Mouse (Mus musculus) olfactory bulb, adult 2 months (tissue): ENCODE data around the gene Pdap1. TPM values are rescaled to one million over a fixed set of nuclear protein-coding genes. Genes with fewer than 3 reads are reported as not detected.
A peak's percentile ranks its signal among the peaks of the same experiment; 100 is the strongest.

Experiments
- H3K27ac ChIP-seq: fragments of 200-500 bp; 2 replicates; pipeline ENCODE4 v1.5.1; 2012; ENCODE audit warnings: low read depth, low read length; ENCODE audit not compliant: insufficient read depth
- H3K4me1 ChIP-seq: fragments of 200-500 bp; 2 replicates; pipeline ENCODE4 v1.6.1; 2012; ENCODE audit warnings: low read length; ENCODE audit not compliant: control insufficient read depth, insufficient read depth
- H3K4me3 ChIP-seq: fragments of 200-500 bp; 2 replicates; pipeline ENCODE4 v1.5.1; 2012; ENCODE audit warnings: mild to moderate bottlenecking, low read depth, low read length, moderate library complexity; ENCODE audit not compliant: insufficient read depth
- CTCF ChIP-seq: fragments of 200-500 bp; IDR thresholded peaks from 2 replicates; pipeline ENCODE4 v1.5.1; 2012; ENCODE audit warnings: low read depth, mild to moderate bottlenecking, low read length, moderate library complexity; ENCODE audit not compliant: insufficient read depth
- POLR2A ChIP-seq: fragments of 200-500 bp; IDR thresholded peaks from 2 replicates; pipeline ENCODE4 v1.6.1; 2012; ENCODE audit warnings: mild to moderate bottlenecking, low read depth, low read length, moderate library complexity; ENCODE audit not compliant: insufficient read depth
- WGBS: fragments of 180-500 bp; shearing (Covaris S2); methylation state at CpG from one replicate; pipeline ENCODE4 v1.1.7; 2018; 5-methylcytosine and 5-hydroxymethylcytosine counted together
- polyA plus RNA-seq: library from polyadenylated mRNA; stranded (reverse); fragments of >200 nt; gene quantifications from 2 replicates; pipeline ENCODE4 v1.2.4, GENCODE M21; 2012; ENCODE audit warnings: low replicate concordance; ENCODE audit not compliant: missing spikeins, insufficient read depth, insufficient read length

The Pdap1 gene
- not detected in 2 replicates for polyA plus RNA-seq

DNA sequence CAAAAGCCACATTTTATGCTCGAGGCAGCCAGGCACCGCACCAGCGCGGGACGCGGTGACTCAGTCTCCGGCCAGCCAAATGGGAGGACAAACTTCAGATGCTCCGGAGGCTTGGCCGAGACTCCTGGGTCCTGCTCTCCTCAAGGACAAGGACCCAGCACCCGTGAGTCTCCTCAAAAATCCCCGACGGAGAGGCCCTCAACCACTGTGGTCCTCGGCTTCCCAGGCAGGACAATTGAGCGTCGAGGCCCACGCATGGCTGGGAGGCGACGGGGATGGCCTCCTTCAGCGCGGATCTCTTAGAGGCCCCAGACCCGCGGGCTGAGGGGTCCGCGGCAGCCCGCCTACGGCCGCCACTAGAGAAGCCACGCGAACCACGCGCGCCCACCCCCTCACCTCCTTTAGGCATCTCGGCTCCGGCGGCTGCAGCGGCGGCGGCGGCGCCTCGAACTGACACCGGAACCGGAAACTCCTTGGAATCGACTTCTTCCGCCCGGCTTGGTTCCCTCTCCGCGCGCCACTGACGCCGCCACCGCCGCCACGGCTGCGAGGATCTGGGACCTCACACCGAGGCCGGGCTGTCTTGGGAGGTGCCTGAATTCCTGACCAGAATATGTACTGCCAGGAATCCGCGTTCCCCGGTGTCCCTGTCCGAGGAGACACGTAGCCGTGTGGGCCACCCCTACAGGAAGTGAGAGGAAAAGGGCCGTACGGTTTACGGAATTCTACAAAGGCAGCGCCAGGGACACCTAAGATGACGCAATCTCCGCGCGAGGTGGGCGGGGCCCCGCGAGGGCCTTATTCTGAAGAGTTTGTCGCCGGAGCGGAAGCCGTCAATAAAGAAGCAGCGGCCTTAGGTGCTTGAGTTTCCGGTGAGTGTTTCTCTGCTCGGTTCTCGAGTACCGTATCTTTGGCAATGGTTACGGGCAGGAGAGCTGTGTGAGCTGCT lies at the start of gene Pdap1, which contains the start of gene Bud31:
Pdap1 (minus strand) TSS at position 668 of the 949 bp plus-strand sequence.
Bud31 (plus strand) TSS at position 792 of the 949 bp plus-strand sequence.
- H3K27ac ChIP-seq: peak within 1 kb of the TSS; percentile 100
- under 1% methylated on average over 84 of the region's 84 CpGs for WGBS
- peak within 1 kb of the TSS; percentile 80 for H3K4me3 ChIP-seq
- peaks cover 4% of the 10 kb centered on the region for H3K4me1 ChIP-seq
- no peak for TF ChIP-seq CTCF
- TF ChIP-seq POLR2A: peak; percentile 27

DNA sequence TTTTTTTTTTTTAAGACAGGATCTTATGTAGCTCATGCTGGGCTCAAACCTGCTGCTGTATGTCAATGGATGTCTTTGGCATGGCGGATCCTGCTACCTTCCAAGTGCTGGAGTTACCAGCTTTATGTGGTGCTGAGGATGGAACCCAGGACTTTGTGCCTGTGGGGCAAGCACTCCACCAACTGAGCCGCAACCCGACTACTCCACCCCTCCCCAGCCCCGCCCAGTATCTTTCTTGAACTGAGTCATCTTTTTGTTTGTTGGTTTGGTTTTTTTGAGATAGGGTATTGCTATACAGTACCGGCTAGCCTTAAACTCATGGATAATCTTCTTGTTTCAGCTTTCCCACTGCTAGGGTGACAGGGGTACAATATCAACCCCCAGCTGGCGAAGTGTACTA lies 49.4 kb upstream of the Pdap1 start:
- peaks cover 9% of the 10 kb centered on the region for H3K4me1 ChIP-seq
- TF ChIP-seq POLR2A: no peak
- TF ChIP-seq CTCF: no peak
- H3K27ac ChIP-seq: no peak overlapping the region
- 88% methylated on average over 6 of the region's 6 CpGs for WGBS
- H3K4me3 ChIP-seq: no peak overlapping the region

- Histone ChIP-seq H3K27ac (no peak overlapping the region), H3K4me1 (peaks cover 9% of the 10 kb centered on the region)
Observed at GRCm38 (mm10) chr5:145185244-145185643, 45.2 kb upstream of the Pdap1 start.

DNA sequence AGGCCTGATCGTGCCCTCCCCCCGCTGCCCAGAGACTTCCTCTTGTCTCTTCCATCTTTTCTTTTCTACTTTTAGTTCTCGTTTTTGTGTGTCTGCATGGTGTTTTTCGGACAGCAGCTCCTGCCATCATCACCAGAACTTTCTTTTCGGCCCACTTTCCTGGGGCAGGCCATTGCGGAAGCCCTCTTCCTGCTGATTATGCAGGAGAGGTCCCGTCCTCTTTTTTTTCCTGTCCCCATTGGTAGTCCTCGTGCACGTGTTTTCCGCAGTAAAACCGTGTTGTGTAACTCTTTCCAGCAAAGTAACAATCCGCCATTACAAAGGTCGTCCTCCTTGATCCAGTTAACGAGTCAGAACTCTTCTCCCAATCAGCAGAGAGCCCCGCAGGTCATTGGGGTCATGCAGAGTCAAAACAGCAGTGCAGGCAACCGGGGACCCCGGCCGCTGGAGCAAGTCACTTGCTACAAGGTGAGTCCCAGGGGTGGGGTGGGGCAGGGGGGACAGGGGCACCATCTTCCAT lies 38.5 kb upstream of the Pdap1 start:
- WGBS: 85% methylated on average over 18 of the region's 18 CpGs
- Histone ChIP-seq H3K27ac (no peak overlapping the region), H3K4me3 (no peak overlapping the region), H3K4me1 (no peaks in the 10 kb centered on the region)
- TF ChIP-seq POLR2A (no peak), CTCF (no peak)

More at GRCm38 (mm10) chr5:145185244-145185643, 45.2 kb upstream of the Pdap1 start:
- no peak for TF ChIP-seq POLR2A
- no peak for TF ChIP-seq CTCF
- 95% methylated on average over 2 of the region's 2 CpGs for WGBS
- H3K4me3 ChIP-seq: no peak overlapping the region

- Histone ChIP-seq H3K4me3 (peak overlapping the region; percentile 75), H3K27ac (no peak overlapping the region), H3K4me1 (peaks cover 15% of the 10 kb centered on the region)
- under 1% methylated on average over 26 of the region's 28 CpGs for WGBS
- TF ChIP-seq POLR2A: no peak
- TF ChIP-seq CTCF: no peak
Observed at GRCm38 (mm10) chr5:145167306-145167661, 27.2 kb upstream of the Pdap1 start.

- under 1% methylated on average over 51 of the region's 51 CpGs for WGBS
- TF ChIP-seq CTCF (no peak), POLR2A (peak; percentile 75)
Observed at GRCm38 (mm10) chr5:145166536-145167305, 26.7 kb upstream of the Pdap1 start, which contains the start of the genes Ptcd1 and Cpsf4. Gene Ptcd1, minus strand, starts transcription at chr5:145167108. Gene Cpsf4, plus strand, starts transcription at chr5:145167213.

GRCm38 (mm10) chr5:145165184-145165583 lies 25.1 kb upstream of the Pdap1 start:
- no peak for TF ChIP-seq CTCF
- TF ChIP-seq POLR2A: no peak
- H3K4me3 ChIP-seq: no peak overlapping the region
- H3K27ac ChIP-seq: no peak overlapping the region
- WGBS: 85% methylated on average over 15 of the region's 15 CpGs
- peaks cover 15% of the 10 kb centered on the region for H3K4me1 ChIP-seq

More at GRCm38 (mm10) chr5:145166536-145167305, 26.7 kb upstream of the Pdap1 start, which contains the start of the genes Ptcd1 and Cpsf4:
- H3K4me3 ChIP-seq: peak within 1 kb of the TSS; percentile 75
- peak within 1 kb of the TSS; percentile 41 for H3K27ac ChIP-seq
- peaks cover 15% of the 10 kb centered on the region for H3K4me1 ChIP-seq

DNA sequence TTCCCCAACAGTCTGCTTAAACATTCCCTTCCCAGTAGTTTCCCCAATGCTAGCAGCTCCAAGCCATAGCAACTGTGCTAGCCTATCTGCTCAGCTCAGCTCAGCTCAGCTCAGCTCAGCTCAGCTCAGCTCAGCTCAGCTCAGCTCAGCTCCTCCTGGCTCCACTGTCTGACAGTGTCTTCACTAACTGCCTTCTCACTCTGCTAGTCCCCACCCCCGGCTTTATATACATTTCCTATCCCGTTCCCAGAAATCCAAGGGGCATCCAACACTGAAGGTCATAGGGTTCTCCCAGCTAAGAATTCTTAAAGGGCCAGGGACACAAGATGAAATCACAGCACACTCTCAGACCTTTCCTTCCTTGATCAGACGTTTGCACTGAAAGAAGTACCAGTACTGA lies 24.7 kb upstream of the Pdap1 start:
- 69% methylated on average over 3 of the region's 3 CpGs for WGBS
- Histone ChIP-seq H3K27ac (no peak overlapping the region), H3K4me1 (peaks cover 15% of the 10 kb centered on the region), H3K4me3 (no peak overlapping the region)
- TF ChIP-seq POLR2A (no peak), CTCF (no peak)
